18 mouse cellular contexts compared by ENCODE assay signal in genomic region chr4:55426250-55426649, GRCm38 (mm10).
"Had no signal": no experiment of that assay in that cellular context is flagged by ENCODE, and none has a peak within 500 bp of the region (broad histone marks: within the 10 kb centered on the region; RNA-seq: fewer than 3 reads in every experiment).

No protein-coding gene starts in this region.

- ATAC-seq: midbrain, embryonic 16.5 days had no signal

- H3K9me3 ChIP-seq: midbrain, embryonic 10.5 days; midbrain, embryonic 12.5 days; neural tube, embryonic 13.5 days; neural tube, embryonic 15.5 days had no signal

- H3K4me2 ChIP-seq: lung, embryonic 14.5 days; midbrain, embryonic 12.5 days; neural tube, embryonic 13.5 days; neural tube, embryonic 15.5 days had no signal

- DNase-seq: lung, embryonic 14.5 days; lung, postnatal 10 days; lung, postnatal 4 days; midbrain, embryonic 14.5 days; retina, postnatal 1 day; right cerebral cortex, adult 18-20 months; right cerebral cortex, postnatal 25 days; right cerebral cortex, postnatal 4 days; spleen, adult 18-20 months; thymus, adult 18-20 months; thymus, postnatal 14 days; thymus, postnatal 36 days had no signal

- H3K27ac ChIP-seq: midbrain, embryonic 10.5 days; midbrain, embryonic 12.5 days; neural tube, embryonic 13.5 days; neural tube, embryonic 15.5 days had no signal

- H3K9ac ChIP-seq: lung, embryonic 14.5 days; midbrain, embryonic 12.5 days; neural tube, embryonic 13.5 days; neural tube, embryonic 15.5 days had no signal

- H3K4me1 ChIP-seq: midbrain, embryonic 10.5 days; midbrain, embryonic 12.5 days; neural tube, embryonic 13.5 days; neural tube, embryonic 15.5 days had no signal

- H3K27me3 ChIP-seq: midbrain, embryonic 12.5 days; neural tube, embryonic 13.5 days; neural tube, embryonic 15.5 days had no signal

- H3K36me3 ChIP-seq: midbrain, embryonic 10.5 days; midbrain, embryonic 12.5 days; neural tube, embryonic 13.5 days; neural tube, embryonic 15.5 days had no signal

- H3K4me3 ChIP-seq: midbrain, embryonic 10.5 days; midbrain, embryonic 12.5 days; myocyte; neural tube, embryonic 13.5 days; neural tube, embryonic 15.5 days had no signal
